Mouse (Mus musculus) megakaryocyte progenitor cell, adult 5-6 weeks (primary cell): Measurements from ENCODE around the gene Vav2. TPM values are rescaled to one million over a fixed set of nuclear protein-coding genes. Genes with fewer than 3 reads are reported as not detected.

Source experiments
- ATAC-seq: replicated peaks from 2 replicates; pipeline ENCODE4 v1.8.0; 2016; ENCODE audit warnings: mild to moderate bottlenecking, moderate TSS enrichment, inconsistent platforms; ENCODE audit not compliant: poor library complexity
- total RNA-seq, 2 experiments: library from RNA; stranded (forward) in 1 of 2; stranded (reverse) in 1 of 2; fragments of 157-497, 149-512 nt in 1 of 2; fragments of 200-1000 nt in 1 of 2; gene quantifications; 2 replicates each; pipeline versions ENCODE4 v1.2.3 to v1.2.4; 2015 to 2017

Vav2 gene
- total RNA-seq, 2 experiments from 2014 or later: 4.8 to 5.7 TPM

- ATAC-seq: no peak
Observed at GRCm38 (mm10) chr2:27218569-27218968, 208.3 kb downstream of the Vav2 start.

GRCm38 (mm10) chr2:27218121-27218544 is 208.7 kb downstream of the Vav2 start:
- no peak for ATAC-seq

GRCm38 (mm10) chr2:27215537-27215936 is 211.3 kb downstream of the Vav2 start:
- ATAC-seq: no peak

Other genes starting within 250 kb of the Vav2 start
- gene Sardh, start 178.7 kb downstream of the Vav2 start, total RNA-seq (2015): not detected in 2 replicates
- gene Sardh, start 178.7 kb downstream of the Vav2 start, total RNA-seq (2017): not detected in 2 replicates
- 0.12 TPM in 1 of 2 replicates, not detected in the other for gene Brd3os, start 15.3 kb upstream of the Vav2 start, total RNA-seq (2015)
- gene Brd3os, start 15.3 kb upstream of the Vav2 start, total RNA-seq (2017): 0.14 TPM in 1 of 2 replicates, not detected in the other
- 52.4 and 54.7 TPM in 2 replicates for gene Brd3, start 80.6 kb upstream of the Vav2 start, total RNA-seq (2015)
- gene Brd3, start 80.6 kb upstream of the Vav2 start, total RNA-seq (2017): 26.7 and 29.4 TPM in 2 replicates
- gene Wdr5, start 88.1 kb upstream of the Vav2 start, total RNA-seq (2015): 36.7 and 37.2 TPM in 2 replicates
- gene Wdr5, start 88.1 kb upstream of the Vav2 start, total RNA-seq (2017): 85.6 and 87.3 TPM in 2 replicates
- gene Rxra, start 249.4 kb upstream of the Vav2 start, total RNA-seq (2015): 1.1 and 1.2 TPM in 2 replicates
- 1.9 and 2.5 TPM in 2 replicates for gene Rxra, start 249.4 kb upstream of the Vav2 start, total RNA-seq (2017)